Mouse (Mus musculus): ENCODE results near the gene Sf3b3.

The Sf3b3 gene

DNA sequence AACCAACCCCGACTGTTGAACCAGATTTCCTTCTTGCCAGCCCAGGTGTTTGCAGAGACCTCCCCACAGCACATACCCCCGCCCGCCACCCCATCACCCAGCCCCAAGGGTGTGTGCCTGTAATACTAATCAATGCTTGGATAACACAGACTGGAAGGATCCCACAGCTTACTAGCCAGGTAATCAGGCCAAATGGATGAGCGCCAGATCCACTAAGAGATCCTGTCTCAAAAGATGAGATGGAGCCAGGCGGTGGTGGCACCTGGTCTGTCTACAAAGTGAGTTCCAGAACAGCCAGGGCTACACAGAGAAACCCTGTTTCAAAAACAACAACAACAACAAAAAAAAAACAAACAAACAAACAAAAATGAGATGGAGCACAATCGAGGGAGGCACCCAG, 79.3 kb downstream of the Sf3b3 start:
- DNase-seq, result no peak

DNA sequence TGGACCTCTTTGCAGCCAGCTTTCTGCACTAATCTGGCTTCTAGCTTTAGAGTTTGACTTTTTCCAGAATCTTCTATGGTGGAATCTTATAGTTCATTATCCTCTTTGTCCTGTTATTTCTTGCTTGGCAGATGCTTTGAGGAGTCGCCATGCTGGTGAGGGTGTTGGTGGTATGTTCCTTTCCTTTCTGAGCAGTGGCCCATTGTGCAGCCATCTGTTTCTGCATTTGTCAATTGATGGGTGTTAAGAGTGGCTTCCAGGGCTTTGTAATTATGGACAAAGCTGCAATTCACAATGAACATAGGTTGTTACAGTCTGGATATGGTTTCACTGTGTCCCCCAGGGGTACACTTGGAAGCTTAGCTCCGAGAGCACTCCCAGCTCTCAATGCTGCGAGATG, 81.9 kb downstream of the Sf3b3 start:
- DNase-seq, result no peak

DNA sequence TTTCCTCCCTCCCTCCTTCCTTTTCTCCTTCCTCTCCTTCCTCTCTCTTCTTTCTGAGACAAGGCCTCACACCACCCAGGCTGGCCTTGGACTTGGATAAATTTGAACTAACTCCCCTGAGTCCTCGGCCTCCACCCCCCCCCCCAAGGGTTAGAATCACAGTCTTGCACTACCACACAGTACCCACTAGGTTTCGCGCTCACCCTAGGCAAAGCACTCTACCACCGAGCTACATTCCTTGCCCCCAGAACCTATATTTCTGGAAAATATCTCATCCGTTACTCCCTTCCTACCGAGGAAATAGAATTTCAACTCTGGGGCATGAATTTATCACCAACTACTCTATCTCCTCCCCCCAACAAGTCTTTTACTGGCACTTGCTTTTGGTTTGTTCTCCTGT, 84.6 kb downstream of the Sf3b3 start:
- DNase-seq, result no peak

DNA sequence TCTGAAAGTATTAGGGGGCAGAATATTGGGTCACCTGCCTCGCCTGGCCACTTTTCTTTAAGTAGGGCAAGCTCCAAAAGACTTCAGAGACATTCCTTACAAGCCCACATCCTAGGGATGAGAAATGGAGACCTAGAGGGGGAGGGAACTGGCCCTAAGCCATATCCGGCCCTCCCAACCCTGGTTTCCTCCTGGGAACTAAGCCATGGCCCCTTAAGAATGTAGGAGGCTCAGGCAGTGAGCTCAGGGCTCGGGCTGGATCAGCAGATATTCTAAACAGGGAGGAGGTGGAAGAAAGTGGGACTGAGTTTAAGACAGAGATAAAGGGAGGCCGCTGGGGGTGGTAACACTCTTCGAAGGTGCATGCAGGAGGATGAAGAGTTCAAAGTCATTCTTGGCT, 85.4 kb downstream of the Sf3b3 start:
- peak; percentile 25 for DNase-seq

DNA sequence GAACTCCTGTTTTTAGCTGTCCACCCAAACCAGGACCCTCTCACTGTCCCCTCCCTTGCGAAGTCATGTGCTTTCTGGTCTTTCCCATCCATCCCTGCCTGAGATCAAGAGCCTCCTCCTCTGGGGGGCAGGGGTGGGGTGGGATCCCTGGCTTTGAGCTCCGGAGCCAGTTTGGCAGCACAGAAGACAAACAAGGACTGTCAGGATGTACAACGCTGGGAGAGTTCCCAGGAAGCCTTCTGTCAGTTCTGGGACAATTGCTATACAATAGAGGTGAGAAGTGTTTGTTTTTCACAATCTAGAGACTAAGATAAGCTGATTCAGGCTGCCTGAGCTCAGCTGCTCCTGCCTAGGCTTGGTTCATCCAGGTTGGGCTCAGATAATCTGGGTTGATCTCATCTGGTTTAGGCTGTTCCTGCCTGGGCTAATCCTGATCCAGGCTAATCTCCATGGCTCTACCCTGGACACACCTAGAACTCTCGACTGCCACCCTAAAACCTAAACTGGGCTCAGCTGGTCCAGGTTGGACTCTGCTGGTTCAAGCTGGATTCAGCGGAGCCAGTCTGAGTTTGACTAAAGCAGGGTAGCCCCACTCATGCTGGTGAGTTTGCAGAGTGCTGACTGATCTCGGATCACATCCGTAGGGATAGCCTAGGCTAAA, 86.2 kb downstream of the Sf3b3 start:
- DNase-seq, result no peak

Measured in liver (tissue).